Mouse (Mus musculus) lung, postnatal 0 days (tissue): ENCODE measurements around the gene Ehd1.
A peak's percentile ranks its signal among the peaks of the same experiment; 100 is the strongest.

Source experiments
- CTCF ChIP-seq: IDR thresholded peaks from 2 replicates; pipeline ENCODE4 v1.5.1; 2016; ENCODE audit warnings: antibody characterized with exemption, mild to moderate bottlenecking
- EP300 ChIP-seq: IDR thresholded peaks from 2 replicates; pipeline ENCODE4 v1.6.1; 2016; ENCODE audit warnings: antibody characterized with exemption, mild to moderate bottlenecking, control low read depth

DNA sequence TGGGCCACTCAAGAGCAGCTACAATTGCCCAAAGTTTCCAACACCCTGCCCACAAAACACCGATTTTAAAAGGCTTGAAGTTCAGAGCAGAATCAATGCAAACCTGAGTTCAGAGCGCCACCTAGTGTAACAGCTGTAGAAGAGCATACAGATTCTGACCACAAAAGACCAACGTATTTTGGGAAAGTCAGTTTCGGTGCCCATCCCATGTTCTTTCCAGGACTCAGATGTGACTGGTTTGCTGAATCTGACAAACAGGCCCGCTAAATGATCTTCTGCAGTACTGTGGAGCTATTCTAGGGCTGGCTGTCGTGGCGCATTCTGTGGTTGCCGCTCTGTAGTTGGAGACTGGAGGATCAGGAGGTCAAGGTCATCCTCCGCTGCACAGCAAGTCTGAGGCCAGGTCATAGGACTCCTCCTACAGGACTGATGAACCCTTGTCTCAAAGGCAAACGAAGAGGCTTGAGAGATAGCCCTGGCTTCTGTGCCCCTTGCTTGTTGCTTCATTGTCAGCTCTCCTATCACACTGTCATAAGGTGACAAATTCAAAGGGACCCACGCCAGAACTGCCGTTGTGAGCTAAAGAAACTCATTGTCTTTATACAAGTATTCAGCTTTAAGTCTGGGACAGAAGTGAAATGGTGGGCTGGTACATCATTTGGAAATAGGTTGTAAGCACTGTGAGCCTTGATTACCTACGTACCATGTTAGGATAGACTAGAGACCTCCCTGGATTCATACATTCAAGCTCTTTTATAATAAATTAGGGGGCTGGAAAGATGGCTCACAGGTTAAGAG, 55.4 kb downstream of the Ehd1 start:
- no peak for TF ChIP-seq EP300
- peak; percentile 96 for TF ChIP-seq CTCF
